Mouse (Mus musculus) right cerebral cortex, postnatal 14 days (tissue): Measurements from ENCODE around the gene Plxna1.

Experiments used
- DNase-seq: peaks from one replicate; pipeline ENCODE4 v3.0.0; 2022

Plxna1 gene

DNA sequence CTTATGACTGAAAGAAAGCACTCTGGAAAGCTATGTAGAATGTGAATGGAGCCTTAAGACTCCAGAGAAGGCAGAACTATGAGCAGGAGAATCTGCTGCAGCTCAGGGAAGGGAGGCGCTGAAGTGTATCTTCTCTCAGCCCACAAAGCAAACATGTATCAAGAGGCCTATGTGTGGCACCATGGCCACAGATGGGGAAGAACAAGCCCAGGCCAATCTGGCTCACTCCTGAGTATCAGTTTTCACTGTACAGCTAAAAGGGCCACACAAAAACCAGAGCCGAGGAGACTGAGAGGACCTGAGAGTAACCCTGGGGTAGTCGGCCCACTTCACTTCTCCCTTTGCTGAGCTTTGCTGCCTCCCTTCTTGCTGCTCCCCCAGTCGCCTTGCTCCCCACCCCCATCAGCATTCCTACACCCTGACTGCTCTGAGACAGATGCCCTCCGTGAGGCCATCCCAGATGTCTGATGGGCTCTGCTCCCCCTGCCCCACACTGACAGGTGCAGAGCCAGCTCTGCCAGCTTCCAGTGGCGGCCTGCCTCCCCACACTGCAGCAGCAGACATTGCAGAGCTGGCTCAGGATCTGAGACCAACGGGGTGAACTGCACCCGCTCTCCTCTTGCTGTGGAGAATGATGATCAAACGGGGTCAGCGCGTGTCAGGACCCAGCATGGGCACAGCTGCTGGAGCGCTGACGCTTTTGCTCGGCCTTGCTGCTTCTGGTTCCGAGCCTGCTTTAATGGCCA lies 34.5 kb downstream of the Plxna1 start:
- DNase-seq = no peak

DNA sequence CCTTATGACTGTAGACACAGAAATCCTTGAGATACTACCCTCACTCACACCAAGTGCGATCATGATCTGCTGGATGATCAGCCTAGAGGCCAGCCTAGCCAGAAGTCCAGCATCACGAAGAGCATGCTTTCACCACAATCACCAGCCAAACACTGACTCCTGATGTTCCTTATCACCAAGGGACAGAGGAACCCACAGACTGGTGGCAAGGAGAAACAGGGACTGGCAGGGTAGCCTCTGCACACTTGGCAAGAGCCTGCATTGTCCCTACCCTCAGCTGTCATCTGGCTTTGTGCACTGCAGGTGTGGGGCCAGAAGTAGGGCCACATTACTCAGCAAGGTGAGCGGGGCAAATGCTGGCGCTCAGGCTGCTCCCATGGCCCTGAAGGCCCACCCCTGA lies 37.6 kb downstream of the Plxna1 start:
- DNase-seq = no peak

DNA sequence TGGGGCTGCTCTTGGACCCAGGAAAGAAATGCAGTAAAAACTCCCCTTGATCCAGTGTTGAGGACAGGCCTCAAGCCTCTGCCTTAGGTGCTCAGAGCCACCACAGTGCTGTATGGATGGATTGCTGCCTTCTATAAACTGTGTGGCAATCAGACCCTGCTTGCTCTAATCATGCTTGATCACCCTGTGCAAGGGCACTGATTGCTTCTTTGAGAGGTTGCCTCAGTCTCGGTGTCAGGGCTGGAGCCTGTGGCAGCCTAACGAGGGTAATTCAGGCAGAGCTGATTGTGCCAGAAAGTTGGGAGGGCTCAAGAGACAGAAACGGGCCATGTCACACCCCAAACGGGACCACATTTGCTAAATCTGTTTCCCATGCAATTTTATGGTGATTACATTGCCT lies 47.2 kb downstream of the Plxna1 start:
- DNase-seq = no peak

DNA sequence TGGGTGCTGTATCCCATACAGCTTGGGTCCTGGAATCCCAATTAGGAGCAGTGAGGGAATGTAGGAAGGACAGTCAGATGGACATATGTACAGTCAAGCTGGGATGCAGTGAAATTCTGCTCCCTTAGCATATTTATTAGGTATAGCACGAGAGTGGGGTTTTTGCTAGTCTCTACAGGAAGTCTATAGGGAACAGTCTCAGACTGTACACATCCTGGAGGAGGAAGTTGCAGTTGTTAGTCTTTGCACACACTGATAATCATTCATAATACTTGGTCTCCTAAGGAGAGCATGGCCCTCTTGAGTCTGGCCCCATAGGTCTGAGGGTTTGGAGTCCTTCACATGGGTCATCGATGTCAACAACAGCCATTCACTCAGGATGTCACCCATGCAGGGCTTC lies 50.9 kb downstream of the Plxna1 start:
- no peak for DNase-seq

DNA sequence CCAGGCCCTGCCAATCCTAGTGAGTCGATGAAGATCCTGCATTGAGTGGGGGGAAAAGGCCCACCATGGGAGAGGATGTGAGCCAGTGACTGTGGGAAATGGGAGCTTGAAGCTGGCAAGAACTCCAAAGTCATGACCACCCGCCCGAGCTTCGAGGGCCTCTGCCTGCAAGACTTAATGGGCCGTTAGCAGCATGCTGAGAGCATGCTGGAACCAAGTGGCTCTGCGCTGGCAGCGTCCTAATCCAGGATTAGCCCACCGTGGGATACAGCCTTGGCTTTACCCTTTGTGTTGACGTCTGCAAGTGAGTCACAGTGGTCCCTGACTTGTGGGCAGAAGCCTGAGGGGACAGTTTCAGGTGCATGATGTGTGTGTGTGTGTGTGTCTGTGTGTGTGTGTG lies 52.2 kb downstream of the Plxna1 start:
- DNase-seq = no peak

DNA sequence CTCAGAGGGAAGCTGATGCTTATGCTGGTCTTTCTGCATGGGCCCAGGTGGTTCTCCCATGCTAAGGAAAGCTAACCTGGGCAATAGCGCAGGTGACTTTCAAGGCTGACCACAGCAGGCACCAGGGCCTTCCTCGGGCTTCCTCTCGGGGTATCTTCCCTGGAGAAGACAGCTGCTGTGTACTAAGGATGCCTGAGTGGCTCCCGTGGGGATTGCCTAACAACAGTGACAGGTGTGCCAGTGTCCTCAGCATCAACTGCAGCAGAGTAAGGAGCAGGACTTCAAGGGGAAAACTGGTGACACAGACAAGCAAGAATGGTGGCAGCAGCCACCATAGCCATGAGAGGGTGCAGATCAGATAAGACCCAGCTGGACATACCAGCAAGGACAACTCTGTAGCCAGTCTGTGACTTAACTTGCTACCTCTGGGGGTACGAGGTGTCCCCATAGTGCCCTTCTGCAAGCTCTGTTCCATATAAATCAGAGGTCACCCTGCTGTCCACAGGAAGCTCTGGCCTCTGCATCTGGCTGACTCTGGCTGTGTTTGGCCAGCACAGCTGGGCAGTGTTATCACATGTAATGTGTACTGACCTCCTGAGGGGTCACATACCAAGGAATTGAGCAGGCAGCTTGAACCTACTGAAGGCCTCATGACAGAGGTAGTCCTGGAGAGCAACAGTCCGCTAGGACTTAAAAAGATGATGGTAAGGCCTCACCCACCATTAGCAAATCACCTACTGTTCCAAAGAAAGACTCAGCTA lies 54.0 kb downstream of the Plxna1 start:
- DNase-seq = no peak

DNA sequence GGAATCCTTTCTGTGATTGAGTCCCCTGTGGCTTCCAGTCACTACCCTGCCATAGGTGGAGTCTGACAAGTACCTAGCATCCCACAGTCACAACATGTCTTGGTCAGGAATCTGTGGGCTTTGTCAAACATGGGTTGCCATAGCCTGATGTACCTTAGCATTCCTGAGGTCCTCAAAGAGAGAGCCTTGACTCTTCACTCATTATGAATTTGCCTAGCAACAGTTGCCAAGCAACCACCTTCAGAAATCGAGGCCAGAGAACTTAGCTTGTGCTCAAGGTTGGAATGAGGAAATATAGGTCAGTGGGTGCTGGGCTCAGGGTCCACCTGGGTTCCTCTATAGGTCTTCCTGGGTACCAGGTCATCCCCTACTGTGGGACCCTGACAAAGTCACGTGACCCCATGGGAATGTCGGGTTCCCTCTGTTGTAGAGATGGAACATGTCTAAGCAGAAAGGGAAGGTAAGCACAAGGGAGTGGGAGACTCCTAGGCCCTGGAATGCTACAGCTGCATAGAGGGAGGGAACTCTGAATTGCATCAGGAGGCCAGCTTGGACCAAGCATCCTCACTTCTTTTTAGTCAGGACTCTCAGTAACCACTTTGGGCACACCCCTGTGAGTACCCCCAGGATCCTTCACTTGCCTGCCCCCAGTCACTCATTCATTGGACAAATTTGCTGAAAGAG lies 57.9 kb downstream of the Plxna1 start:
- no peak for DNase-seq

DNA sequence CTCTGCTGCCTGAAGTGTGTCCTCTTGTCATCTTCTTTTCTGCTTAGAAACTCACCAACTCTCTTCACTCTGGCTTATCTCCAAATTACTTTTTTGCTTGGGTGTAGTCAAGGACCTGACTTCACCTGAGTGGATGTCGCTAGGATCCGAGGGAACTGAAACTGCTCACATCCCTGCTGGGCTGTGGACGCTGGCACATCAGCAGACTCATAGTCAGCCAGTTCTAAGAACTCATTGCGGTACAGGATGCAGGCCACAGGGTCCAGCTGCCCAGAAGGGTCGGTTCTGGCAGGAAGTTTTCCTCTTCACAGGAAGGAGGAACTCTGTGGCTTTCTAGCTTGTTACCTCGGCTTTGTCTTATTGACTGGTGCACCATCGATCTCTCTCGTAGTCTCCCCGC lies 62.6 kb downstream of the Plxna1 start:
- DNase-seq = no peak

DNA sequence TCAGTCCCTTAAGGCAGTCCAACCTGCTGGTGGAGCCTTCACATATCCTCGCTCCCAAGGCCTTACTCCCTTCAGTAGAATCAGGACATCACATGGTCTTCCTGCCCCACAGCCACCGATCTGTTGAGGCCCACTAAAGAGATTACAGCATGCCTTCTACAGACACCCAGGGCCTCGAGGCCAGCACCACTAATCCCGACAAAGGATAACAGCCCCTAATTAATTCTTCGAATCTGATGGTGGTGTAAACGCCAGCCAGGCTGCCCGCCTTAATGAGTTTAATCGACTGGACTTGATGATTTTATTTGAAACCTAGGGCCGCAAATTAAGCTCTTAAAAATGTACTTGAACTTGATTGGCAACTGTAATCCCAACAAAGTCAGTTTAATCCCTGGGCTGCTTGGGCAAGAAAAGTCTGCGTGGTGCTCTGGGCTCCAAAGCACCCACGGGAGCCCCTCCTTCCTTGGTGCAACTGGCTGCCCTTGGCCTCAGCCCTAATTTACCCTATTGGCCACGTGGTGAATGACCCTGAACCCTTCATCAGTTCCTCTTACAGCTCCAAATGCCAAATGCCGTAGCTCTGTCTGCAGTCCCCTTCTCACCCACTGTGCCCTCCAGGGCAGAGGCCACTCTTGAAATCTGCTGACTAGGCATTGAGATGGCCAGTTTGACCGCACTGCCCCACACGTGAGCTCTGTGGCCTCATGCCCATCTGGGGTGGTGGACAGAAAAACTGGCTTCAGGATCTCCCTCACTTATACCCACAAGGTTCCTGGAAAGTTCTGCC lies 65.3 kb downstream of the Plxna1 start:
- no peak for DNase-seq

DNA sequence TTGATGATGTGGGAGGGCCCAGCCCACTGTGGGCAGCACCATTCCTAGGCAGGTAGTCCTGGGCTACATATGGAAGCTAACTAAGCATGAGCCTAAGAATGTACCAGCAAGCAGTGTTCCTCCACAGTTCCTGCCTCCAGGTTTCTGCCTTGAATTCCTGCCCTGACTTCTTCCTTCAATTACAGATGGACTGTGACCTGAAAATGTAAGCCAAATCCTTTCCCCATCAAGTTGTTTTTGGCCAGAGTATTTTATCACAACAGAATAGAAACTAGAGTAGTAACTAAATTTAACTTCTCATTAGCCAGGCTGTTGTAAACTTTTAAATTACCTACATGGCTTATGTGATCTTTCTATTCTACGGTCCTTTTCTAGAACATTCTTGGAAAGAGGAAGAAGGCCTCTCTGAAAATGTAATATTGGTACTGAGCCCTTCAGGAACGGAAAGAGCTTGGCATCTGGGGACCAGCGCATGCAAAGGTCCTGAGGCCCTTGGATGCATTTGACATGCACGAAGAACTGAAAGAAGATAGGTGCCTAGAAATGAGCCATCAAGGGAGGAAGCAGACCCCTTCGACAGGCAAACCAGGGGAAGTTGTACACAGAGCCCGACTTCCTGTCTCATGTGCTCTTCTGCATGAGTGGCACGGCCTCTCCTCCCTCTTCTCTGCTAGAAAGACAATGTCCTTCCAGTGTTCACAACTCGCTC lies 66.3 kb downstream of the Plxna1 start:
- no peak for DNase-seq

DNA sequence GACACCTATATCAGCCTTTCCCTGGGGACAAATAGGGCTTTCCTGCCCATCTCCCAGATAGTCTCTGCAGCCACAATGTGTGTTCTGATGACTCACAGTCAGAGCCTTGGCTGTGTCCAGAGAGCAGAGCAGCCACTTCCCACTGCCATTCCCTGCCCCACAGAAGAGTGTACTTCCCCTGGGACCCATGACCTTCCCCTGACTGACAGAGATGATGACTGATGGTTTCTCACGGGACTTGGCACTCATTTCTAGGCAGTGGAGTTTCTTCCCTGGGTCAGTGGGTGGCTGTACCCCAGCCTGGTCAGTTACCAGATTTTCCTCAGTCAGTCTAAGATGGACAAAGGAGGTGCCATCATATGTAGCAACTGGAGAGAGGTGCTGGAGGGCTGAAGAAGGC lies 67.8 kb downstream of the Plxna1 start:
- no peak for DNase-seq

DNA sequence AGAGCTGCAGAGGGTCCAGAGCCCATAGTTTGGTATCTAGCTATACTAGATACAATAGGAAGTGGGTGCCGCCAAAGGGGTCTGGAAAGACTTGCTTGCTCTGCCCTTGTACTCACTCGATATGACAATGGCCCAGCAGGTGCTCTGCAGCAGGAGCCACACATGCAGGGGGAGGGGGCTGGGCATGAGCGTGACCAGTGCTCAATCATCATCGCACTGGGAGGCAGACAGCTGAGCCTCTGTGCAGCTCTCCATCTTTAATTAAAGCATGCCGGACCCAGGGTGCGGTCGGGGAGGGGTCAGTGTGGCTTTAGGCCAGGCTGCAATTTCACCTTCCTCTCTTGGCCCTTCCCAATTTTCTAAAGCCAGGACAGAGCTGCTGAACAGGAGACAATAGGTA lies 70.9 kb downstream of the Plxna1 start:
- no peak for DNase-seq

DNA sequence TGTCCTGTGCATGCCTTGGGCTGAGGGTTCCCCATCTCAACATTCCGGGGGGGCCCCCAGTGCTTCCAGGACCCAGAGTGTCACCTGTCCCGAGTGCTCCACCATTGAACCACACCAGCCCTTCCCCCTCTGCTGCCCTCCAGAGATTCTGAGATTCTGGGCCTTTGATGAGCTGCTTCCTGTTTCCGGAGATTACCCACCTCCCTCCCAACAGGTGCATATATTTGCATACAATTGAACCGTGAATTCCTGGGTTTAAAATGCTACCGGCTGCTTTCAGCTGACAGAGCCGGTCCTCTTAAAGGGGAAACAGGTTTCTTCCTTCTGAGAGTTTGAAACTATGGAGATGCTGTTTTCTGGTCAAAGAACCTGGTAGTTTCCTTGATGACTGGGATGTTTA lies 74.3 kb downstream of the Plxna1 start:
- DNase-seq = no peak

DNA sequence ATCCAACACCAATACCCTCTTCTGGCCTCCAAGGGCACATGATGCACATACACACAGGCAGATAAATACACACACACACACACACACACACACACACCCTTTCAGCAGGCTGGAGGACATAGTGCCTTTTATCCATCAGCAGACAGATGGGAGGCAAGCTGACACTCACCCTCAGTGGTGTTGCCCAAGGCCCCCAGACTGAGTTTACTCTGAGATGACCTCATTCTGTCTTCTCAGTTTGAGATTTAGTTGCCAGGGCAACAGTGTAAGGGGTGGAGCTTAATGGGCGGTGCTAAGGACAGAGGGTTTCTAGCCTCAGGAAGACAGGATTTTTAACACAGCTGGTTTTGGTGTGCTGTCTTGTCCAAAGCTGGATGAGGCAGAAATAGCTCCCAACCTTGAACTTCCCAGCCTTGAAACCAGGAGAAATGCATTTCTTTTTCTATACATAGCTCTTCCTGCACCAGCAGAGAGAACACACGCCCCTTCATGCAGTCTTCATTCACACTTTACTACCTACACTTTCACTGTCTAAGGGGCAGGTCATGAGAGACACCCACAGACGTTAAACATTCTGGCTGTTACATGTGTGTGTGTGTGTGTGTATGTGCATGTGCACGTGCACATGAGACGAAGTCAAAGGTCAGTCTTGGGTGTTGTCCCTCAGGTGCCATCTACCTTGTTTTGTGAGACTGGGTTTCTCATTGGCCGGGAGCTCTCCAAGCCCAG lies 75.6 kb downstream of the Plxna1 start:
- DNase-seq = no peak

DNA sequence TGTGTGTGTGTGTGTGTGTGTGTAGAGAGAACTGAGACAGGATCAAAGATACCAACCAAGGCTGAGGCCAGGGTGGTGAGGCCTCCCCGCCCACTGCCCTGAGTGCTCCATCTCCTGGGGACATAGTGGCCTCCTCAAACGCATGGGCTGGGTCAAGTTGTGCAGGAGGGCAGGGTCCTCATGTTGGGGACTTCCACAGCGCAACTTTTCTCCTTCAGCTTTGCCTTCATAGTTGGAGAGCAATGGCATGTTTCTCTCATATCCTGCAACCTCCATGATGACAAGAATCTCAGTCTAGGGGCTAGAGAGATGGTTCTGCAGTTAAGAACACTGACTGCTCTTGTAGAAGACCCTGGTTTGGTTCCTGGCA lies 76.1 kb downstream of the Plxna1 start:
- no peak for DNase-seq

DNA sequence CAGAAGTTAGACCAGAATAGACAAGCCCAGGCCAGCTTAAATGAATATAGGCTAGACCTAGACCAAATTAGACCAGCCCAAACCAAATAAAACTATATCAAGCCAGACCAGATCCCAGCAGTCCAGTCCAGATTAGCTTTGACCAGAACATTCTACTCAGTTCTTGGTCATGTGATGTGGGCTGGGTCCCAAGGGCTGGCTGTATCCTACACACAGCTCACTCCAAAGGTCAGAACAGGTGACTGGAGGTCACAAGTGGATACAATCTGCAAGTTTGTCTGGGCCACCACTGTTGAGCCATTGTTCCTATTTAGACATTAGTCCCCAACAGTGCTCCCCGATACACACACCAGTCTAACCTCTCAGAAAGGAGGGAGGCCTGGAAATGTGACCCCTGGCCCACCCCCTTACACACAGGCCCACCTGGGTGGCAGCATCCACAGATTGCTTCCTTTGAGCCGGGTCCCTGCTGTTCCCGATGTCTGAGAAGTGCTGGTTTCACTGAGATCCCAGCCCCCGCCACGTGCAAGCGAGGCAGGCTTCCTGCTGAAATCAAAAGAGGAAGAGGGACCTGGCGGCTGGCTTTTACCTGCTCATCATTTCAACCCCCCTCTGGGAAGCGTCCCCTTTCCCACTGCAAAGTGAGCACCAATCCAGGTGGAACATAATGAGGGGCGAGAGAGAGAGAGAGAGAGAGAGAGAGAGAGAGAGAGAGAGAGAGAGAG lies 76.7 kb downstream of the Plxna1 start:
- no peak for DNase-seq

DNA sequence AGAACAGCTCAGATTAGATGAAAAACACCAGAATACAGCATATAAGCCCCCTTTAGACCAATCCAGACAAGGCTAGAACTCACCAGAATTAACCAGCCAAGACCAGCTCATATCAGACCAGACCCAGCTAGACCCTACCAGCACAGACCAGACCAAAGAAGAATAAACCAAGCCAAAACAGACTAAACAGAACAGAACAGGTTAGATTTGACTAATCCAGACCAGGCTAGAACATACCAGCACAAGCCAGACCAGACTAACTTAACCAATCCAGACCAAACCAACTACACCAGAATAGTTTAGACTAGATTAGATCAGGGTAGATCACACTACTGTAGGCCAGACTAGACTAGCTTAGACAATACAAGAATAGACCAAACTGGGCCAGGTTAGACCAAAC lies 77.3 kb downstream of the Plxna1 start:
- DNase-seq = no peak

DNA sequence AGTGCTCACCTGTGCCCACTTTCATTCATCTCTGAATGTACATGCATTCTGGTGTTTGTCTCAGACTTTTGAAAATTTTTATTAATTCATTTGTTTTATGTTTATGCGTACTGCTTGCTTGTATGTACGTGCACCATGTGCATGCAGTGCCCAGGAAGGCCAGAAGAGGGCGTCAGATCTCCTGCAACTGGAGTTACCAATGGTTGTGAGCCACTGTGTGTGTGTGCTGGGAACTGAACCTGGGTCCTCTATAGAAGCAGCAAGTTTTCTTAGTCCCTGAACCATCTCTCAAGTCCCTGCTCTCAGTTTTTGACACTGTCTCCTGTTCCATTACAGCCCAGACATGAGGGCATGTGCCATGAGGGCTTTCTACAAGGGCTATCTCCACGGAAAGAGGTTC lies 79.3 kb downstream of the Plxna1 start:
- DNase-seq = no peak

DNA sequence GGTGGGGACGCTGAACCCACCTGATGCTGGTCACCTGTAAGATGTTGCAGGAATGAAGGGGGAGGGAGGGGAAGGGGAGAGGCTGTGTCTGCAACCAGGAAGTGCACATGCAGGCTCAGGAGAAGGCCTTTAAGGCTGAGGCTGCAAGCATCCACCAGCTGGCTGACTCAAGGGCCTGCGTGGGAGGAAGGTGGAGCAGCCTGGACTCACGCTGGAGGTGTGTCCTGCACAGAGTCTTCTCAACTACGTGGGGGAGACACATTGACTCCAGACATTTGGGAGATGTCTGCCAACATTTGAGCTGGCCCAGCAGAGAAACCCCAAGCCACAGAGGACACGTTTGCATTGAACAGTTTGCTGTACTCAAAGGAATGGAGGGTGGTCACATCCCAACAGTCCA lies 79.8 kb downstream of the Plxna1 start:
- no peak for DNase-seq

DNA sequence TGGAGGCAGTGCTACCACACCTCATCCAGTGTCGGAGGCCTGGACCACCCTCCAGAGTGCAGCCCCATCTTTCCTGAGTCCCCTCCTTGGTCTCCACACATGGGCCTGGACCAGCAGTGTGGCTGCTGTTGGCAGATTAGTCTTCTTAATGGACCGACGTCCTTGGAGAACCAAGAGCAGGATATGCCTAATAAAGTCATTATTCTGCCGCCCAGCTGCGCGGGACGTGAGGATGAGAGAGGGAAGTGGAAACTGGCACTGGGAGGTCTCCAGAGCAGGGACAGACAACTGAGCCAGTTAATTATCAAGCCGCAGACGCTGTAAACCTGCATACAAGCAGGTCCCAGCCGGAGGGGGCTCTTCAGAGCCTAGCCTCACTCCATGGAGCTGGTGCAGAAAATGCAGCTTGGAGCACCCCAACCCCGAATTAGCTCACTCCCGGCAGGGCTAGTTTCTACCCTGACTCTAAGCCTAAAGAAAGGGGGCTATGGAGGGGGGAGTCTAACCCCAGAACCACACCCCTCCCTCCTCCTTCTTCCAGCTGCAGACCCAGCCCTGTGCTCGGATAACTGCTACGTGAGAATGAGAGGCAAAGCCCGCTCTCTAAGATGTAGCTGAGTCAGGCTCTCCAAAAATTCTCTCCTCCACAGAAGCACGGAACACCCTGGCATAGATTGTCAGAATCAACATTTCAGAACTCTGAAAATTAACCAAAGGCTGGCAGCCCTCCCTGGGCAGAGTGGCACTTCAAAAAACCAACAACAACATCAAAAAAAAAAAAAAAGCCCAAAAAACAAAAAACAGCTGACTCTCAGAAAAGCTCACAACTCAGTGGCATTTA lies 80.7 kb downstream of the Plxna1 start:
- DNase-seq = no peak
